Mouse (Mus musculus) hindlimb bud, embryonic 11.5 days (tissue): Measurements from ENCODE around the gene Tm4sf1.

Experiments used
- DNase-seq: peaks from one replicate; pipeline ENCODE4 v3.0.0-alpha.2; 2012; ENCODE audit warnings: low read depth, low spot score; ENCODE audit errors: extremely low spot score

The Tm4sf1 gene

DNA sequence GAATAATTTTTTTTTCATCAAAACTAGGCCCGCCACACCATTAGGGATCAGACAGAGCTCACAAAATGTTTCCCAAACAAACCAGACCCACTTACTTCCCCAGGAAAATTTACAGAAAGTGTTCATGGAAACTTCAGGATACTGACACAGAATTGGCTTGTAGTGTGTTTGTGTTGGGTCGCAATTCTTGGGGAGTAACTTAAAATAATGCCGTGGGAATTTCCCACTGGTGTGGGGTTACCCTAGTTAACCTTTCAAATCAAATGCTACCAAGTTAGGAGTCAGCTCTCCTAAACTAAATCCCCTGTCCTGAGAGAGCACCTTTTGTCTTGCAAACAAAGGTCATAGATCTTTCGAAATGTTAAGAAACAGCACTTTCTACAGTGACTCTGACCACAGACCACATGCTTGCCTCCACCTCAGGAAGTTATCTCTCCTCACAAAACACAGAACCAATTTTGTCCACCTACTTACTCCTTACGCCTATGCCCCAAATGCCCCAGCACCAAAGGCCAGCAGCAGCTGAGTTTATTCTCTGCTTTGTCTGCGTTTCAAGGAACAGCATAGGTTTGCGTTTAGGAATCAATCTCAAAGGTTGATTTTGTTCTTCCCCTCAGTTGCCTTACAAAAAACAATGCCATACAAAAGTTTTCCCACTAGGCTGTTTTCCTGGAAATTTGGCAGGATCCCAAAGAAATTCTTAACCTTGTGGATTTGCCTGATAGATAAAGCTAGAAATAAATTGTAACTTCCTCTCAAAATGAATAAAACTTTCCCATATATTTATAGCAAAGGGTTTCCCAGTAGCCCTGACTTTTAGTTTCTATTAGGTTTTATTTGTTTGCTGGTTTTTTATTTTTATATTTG is 13.7 kb downstream of the Tm4sf1 start:
- DNase-seq: no peak

DNA sequence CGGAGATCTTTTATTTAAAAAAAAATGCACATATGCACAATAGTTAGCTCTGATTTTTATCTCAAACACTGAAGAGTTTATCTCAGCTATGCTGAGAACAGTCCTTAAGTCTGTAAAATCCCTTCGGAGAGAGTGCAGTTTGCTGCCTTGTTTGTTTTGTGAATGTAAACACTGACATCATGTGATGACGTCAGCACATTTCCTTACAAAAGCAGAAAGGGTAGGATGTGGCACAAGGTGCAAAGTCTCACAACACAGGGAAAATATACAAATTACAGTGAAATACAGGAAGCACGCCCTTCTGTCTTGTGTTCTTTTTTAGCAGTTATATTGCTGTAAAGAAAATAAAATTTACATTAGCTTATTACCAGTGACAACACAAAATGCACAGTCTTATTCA is 14.3 kb downstream of the Tm4sf1 start:
- no peak for DNase-seq

DNA sequence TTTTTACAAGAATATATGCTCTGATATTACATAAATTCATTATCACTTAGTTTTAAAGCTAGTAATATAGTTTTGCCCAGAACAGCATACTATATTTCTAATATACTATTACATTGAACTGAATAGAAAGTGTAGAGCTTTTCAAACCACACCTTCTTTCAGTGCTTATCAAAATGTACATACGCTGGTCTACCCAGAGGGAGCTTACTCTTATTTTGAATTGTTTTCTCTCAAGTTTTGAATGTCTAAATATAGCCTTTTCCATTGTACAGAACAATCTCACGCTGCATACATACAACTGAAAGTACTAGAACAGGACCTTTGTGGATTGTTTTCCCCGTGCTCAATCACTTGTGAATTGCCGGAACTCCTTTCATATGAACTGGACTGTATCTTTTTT is 23.6 kb downstream of the Tm4sf1 start:
- no peak for DNase-seq

DNA sequence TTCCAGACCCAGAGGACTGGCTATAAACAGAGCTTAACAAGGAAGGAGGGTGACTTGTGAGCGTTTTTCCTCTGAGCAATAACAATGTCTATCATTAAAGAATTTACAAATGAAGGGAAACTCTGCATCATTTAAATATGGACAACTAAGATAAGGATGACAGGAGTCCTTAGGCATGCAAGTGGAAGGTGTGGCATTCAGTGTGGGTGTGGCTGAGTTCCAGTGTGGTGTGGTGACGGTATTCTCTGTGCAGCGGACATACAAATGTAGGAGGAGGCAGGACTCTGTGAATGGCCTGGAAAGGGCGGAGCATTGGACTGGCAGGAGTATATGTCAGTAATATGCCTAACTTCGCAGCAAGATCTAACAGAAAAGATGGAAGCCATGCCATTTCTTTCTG is 24.3 kb downstream of the Tm4sf1 start:
- DNase-seq: no peak

DNA sequence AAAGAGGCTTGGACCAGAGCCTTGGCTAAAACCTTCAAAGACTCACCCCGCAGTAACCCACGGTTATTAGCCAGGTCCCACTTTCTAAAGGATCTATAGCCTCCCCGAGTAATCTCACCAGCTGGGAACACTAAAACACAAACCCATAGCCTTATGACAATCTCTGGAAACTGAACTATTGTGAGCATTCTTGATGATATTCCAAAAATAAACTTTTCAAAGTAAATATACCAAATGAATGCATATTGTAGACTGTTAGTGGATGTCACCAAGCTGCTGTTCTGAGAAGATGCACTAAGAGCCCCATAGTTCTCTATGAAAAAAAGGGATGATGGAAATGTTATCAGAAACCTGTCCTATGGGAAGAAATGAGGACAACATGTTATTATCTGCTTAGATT is 25.0 kb downstream of the Tm4sf1 start:
- no peak for DNase-seq

DNA sequence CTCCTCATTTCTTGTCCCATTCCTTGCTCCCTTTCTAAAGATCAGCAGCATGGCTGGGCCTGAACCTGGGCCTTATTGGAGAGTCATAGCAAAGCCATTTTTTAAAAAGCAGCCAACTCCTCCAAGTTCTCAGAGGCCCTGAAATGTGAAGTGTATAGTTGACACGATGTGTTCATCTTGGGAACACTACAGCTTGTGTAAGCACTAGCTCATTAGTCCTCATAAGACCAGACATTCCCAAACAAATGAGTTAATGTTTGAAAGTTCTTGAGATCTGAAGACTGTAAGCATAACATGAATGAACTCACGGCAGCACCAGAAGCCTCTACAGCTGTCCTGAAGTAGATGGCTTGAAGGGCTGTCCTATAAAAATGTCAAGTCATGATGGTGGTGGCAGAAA is 32.8 kb downstream of the Tm4sf1 start:
- DNase-seq: no peak

DNA sequence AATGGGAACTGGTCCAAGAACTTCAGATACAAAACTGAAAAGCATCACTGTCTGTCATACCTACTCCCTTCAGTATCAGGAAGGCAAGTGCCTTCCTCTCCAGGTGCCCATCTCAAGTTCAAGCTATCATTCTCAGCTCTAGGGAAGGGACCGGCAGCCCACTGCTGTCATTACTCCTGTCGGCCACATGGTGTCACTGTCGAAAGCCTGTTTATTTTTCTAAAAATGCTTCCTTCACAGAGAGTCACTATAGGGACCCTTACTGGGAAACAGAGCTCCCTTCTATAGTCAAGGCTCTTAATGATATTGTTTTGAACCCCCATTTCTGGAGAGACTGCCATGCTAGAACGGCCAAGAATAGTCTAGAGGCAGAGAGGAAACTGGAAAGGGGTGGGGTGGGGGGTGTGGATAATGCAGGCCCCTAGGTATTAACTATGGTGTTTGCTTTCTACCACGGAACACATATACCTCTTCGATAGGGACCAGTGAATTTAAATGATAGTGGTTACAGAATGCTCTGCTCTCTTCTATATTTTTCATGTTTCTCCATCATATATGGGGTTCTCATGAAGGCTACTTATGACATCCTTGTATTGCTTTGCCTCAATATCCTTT is 34.1 kb downstream of the Tm4sf1 start:
- peak; percentile 6 for DNase-seq

DNA sequence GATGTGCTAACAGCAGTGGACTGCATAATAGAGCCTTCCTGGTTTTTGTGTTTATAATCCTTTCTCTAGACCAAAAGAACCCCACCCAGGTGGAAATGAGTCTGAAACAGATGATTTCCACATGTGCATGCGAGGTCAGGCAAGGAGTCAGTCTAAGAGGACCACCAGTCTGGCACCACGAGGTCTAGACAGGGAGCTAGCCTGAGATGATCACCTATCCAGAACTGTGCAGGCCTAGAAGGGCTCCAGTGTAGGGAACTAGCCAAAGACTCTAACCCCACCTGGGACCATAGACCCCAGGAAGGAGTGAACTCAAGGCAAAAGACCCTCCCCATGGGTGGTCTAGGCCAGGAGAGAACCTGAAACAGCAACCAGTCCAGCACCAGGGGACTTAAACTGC is 48.7 kb downstream of the Tm4sf1 start:
- no peak for DNase-seq

DNA sequence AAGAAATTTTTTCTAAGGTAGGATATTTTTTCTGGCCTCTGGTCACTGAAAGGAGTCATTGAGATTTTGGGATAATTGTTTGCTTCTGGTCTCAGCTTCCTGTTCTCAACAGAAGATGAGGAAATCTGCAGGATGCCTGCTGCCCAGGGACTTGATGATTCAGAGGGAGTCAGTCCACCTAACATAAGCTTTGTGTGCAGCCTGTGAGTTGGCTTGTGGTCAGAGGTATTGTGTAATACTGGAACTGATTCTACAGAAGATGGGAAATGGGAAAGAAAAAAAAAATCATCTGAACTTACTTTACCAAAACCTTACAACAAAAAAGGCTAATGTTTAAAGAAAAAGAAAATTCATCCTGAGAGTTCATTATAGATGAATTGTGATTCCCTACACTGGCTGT is 49.2 kb downstream of the Tm4sf1 start:
- no peak for DNase-seq

DNA sequence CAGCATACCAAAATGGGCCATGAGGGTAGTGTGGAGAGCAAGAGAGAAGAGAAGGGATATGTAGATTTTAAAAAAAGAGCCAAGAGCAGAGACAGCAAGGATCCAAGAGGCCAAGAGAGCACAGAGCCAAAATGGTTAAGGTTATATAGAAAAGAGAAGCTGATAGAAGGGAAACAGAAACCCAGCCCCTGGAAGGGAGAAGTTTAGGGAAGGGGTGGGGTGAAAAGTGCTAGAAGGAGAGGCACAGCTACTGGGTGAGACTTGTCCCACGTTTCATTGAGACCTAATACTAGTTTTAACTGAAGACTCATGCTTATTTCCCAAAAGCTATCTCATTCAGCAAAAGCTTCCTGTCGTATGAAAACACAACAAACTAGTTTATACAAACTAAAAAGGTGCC is 56.5 kb downstream of the Tm4sf1 start:
- no peak for DNase-seq
